Mouse (Mus musculus): ENCODE measurements around the gene Tnfrsf1a. TPM values are rescaled to one million over a fixed set of nuclear protein-coding genes. Genes with fewer than 3 reads are reported as not detected.

Tnfrsf1a gene
- polyA plus RNA-seq (2012; rRNA removed) = 18.5 and 32.1 TPM in 2 replicates

GRCm38 (mm10) chr6:125348721-125349574, at the start of gene Tnfrsf1a:
TSS of gene Tnfrsf1a (plus strand) at chr6:125349362.

GRCm38 (mm10) chr6:125313546-125314230, 35.5 kb upstream of the Tnfrsf1a start, which contains the start of gene Ltbr:
TSS of gene Ltbr (minus strand) at chr6:125313885.

GRCm38 (mm10) chr6:125320323-125320722, 28.8 kb upstream of the Tnfrsf1a start, which contains the start of gene Scnn1a:
TSS of gene Scnn1a (plus strand) at chr6:125320659.

DNA sequence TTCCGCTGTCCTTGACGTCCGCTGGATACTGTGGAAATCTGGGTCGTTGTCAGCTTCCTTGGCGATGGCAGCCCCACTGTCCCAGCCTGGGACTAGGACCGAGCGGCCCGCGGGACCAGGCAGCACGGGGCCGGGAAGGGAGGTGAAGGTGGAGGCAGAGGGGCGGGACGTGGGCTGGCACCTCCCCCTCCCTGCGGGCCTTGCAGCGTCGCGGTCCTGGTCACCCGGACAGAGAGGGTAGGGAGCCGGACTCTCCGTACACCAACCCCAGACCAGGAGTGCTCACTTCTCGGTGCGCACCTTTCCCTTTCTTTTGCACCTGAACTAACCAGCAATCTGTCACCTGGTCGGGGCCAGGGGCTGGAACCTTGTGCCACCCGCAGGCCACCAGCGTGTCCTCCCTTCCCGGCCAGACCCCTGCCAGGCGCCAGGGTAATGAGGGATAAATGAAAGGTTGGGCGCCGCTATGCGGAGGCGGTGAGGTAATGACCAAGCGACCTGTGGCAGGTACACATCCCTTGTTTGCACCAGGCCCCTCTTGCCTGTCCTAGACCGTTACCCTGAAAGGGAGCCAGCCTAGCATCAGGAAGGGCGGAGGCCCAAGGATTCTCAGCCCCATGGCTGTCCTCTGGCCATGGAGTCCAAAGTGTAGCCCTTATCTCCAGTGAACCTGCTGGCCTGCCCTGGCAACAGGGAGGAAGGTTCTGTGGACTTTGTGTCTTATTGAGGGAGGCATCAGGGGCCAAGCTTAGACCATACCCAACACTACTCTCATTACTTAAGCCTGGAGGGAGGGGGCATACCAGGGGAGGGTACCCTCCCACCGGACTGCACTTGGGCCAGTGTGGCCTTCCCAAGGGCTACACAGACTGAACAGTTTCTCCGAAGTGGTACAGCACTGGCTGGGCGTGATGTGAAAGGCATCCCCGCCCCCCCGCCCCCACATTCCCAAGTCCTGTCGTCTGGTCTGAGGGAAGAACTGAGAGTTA, 31.5 kb downstream of the Tnfrsf1a start, which contains the start of gene Plekhg6:
TSS of gene Plekhg6 (minus strand) at position 422 of the 989 bp plus-strand sequence.

Other genes starting within 250 kb of the Tnfrsf1a start
- 41.9 and 42.5 TPM in 2 replicates for gene Nop2, start 217.5 kb upstream of the Tnfrsf1a start, polyA plus RNA-seq (2012; rRNA removed)
- 30.9 and 37.7 TPM in 2 replicates for gene Iffo1, start 204.1 kb upstream of the Tnfrsf1a start, polyA plus RNA-seq (2012; rRNA removed)
- gene Gapdh, start 182.9 kb upstream of the Tnfrsf1a start, polyA plus RNA-seq (2012; rRNA removed) = 2,744 and 3,766 TPM in 2 replicates
- 207 and 239 TPM in 2 replicates for gene Ncapd2, start 157.7 kb upstream of the Tnfrsf1a start, polyA plus RNA-seq (2012; rRNA removed)
- gene Mrpl51, start 157.6 kb upstream of the Tnfrsf1a start, polyA plus RNA-seq (2012; rRNA removed) = 67.8 and 68.4 TPM in 2 replicates
- gene Vamp1, start 133.8 kb upstream of the Tnfrsf1a start, polyA plus RNA-seq (2012; rRNA removed) = 21.0 and 25.2 TPM in 2 replicates
- gene Tapbpl, start 117.5 kb upstream of the Tnfrsf1a start, polyA plus RNA-seq (2012; rRNA removed) = 2.4 and 3.3 TPM in 2 replicates
- gene Cd27, start 112.4 kb upstream of the Tnfrsf1a start, polyA plus RNA-seq (2012; rRNA removed) = 0.21 and 0.28 TPM in 2 replicates
- 0.04 TPM in 1 of 2 replicates, not detected in the other for gene Tuba3a, start 63.3 kb upstream of the Tnfrsf1a start, polyA plus RNA-seq (2012; rRNA removed)
- 11.7 and 18.6 TPM in 2 replicates for gene Ltbr, start 35.5 kb upstream of the Tnfrsf1a start, polyA plus RNA-seq (2012; rRNA removed)
- gene Scnn1a, start 28.7 kb upstream of the Tnfrsf1a start, polyA plus RNA-seq (2012; rRNA removed) = 0.36 and 0.73 TPM in 2 replicates
- 0.06 and 0.21 TPM in 2 replicates for gene Plekhg6, start 31.4 kb downstream of the Tnfrsf1a start, polyA plus RNA-seq (2012; rRNA removed)
- gene Cd9, start 145.4 kb downstream of the Tnfrsf1a start, polyA plus RNA-seq (2012; rRNA removed) = 43.8 and 59.6 TPM in 2 replicates
- 13.7 and 16.1 TPM in 2 replicates for gene Vwf, start 197.4 kb downstream of the Tnfrsf1a start, polyA plus RNA-seq (2012; rRNA removed)